Mouse (Mus musculus): ENCODE measurements at regions not wholly inside any gene's neighbourhood (a gene's known extent, or its start where the extent isn't known, plus 50 kb on each side); places are given as distances from the start of the nearest gene placed in this dataset.
A peak's percentile ranks its signal among the peaks of the same experiment; 100 is the strongest.

DNA sequence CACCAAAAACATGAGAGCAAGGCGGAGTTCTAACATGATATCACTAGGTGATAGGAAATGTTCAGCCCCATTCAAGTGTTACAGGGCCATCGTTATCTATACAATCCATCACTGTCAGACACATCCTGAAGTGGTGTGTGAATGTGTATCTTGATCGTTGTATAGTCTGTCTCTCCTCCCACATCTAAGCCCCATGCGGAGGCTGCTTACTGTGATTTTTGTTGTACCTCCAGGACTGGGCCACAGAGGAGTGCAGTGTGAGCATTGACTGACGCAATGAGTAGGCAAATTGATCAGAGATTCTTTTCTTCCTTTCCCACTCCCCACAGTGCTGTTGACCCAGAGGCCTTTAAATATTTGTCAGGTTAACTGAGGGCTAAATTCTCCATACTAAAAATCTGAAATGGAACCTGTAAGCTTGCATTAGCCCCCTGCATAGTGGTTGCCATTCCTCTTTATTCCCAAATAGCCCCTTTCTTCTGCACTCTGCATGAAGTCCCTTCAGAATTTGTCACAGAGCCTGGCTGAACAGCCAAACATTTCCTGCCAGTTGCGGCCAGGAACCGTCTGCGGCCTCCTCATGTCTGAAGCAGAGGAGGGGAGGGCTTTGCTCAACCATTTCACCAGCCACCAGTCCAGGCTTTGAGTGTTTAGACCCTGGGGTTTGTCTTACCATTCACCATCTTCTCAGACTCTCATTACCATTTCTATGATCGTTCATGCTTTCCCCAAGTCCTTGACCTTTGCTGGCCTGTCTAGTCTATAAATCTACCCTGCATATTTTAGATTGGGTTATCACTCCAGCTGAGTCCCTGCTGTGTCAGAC lies 119.3 kb downstream of the Ttc8 start:
- Histone ChIP-seq H3K27me3 (ENCODE audit: poor library complexity, severe bottlenecking) (peaks cover 96% of the 10 kb centered on the region), H3K9me3 (no peaks in the 10 kb centered on the region), H3K36me3 (replicated peaks) (no peaks in the 10 kb centered on the region), H3K4me3 (no peak overlapping the region), H3K4me1 (peaks cover 10% of the 10 kb centered on the region), H3K27ac (no peak overlapping the region)
- 48% methylated on average over 9 of the region's 9 CpGs for WGBS
- peak; percentile 31 for DNase-seq (ENCODE audit: extremely low spot score, low spot score)

DNA sequence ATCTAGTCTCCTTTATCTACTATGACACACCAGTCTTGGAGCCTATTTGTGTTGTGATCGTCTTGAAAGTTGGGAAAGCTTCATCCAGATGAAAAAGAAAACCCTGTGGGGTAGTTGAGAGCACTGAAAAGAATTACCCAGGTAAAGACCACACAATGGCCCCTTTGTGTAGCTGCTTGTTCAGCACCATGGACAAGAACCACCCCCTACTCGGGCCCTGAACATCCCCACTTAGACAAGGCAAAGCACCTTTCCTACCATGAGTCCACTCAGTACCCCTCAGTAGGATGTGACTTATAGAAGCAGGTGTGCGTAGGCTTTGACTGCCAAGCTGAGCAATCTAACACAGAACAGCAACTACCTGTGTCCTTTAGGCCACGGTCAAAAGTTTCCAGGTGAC lies 121.2 kb downstream of the Ttc8 start:
- DNase-seq (ENCODE audit: extremely low spot score, low spot score), result no peak
- Histone ChIP-seq H3K9me3 (no peaks in the 10 kb centered on the region), H3K27me3 (ENCODE audit: poor library complexity, severe bottlenecking) (peaks cover 95% of the 10 kb centered on the region), H3K4me3 (no peak overlapping the region), H3K36me3 (replicated peaks) (no peaks in the 10 kb centered on the region), H3K4me1 (peaks cover 10% of the 10 kb centered on the region), H3K27ac (no peak overlapping the region)
- WGBS, result 50% methylated on average over 4 of the region's 4 CpGs

DNA sequence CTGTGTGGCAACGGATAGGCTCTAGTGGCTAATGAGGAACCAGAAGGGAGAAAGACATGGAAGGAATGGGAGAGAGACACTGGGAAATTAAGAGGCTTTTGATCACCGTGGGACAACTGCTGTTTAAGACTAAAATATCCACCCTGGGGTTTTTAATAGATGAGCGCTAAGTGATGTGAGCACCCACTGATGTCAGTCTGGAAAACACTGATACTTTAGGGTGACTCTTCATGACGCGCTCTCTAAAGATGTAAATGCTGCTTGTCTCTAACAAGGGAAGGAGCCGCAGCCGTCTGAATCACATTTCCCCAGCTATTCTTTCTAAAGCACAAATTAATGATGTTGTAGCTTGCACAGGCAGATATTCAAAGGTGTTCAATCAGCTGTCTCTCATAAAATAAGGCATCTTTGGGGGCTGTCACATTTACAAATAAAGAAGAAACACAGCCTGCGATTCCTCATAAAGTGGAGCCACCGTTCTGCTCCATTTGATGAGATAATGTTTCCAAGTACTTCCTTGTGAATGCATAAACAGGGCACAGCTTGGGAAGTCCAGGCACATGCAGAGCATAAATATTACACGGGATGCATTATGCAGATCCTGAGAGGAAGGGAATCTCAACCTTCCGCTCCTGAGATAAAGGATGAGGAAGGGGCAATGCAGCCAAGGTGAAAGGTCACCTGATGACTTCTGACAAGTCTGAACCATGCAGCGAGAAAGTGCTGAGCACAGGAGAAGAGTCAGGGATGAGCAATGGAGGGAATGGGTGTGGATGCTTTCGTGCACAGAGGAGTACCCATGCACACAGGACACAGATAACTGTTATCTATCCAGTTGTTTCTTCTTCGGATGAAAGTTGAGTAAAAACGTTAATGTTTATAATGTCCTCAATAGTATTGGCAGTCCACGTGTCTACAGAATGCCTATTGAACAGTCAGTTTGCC lies 122.8 kb downstream of the Ttc8 start:
- WGBS, result 90% methylated on average over 16 of the region's 16 CpGs
- Histone ChIP-seq H3K27me3 (ENCODE audit: poor library complexity, severe bottlenecking) (peaks cover 92% of the 10 kb centered on the region), H3K27ac (no peak overlapping the region)

DNA sequence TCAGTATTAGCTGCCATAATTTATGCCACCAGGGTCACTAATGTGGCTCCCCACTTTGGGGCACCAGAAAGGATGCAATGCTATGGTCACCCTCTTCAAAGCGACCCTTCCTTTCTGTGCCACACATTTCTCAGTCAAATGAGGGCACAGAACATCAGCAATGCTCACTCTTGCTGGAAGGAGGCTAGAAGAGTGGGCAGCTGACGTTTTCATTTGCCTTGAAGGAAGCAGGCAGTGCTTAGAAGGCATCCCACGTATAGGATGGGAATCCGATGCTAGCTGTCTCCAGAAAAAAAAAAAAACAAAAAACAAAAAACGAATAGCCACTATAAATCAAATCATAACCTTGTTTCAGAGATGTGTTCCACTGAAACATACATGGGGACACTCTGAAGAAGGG lies 124.1 kb downstream of the Ttc8 start:
- Histone ChIP-seq H3K36me3 (replicated peaks) (no peaks in the 10 kb centered on the region), H3K9me3 (no peaks in the 10 kb centered on the region), H3K4me3 (no peak overlapping the region), H3K27me3 (ENCODE audit: poor library complexity, severe bottlenecking) (peaks cover 82% of the 10 kb centered on the region), H3K4me1 (peaks cover 7% of the 10 kb centered on the region), H3K27ac (no peak overlapping the region)
- DNase-seq (ENCODE audit: extremely low spot score, low spot score), result no peak
- 78% methylated on average over 5 of the region's 5 CpGs for WGBS

More for the DNA sequence above, 122.8 kb downstream of the Ttc8 start:
- H3K4me3 ChIP-seq, result no peak overlapping the region
- H3K36me3 ChIP-seq (replicated peaks), result no peaks in the 10 kb centered on the region
- H3K9me3 ChIP-seq, result no peaks in the 10 kb centered on the region
- DNase-seq (ENCODE audit: extremely low spot score, low spot score), result no peak
- H3K4me1 ChIP-seq, result peaks cover 10% of the 10 kb centered on the region

DNA sequence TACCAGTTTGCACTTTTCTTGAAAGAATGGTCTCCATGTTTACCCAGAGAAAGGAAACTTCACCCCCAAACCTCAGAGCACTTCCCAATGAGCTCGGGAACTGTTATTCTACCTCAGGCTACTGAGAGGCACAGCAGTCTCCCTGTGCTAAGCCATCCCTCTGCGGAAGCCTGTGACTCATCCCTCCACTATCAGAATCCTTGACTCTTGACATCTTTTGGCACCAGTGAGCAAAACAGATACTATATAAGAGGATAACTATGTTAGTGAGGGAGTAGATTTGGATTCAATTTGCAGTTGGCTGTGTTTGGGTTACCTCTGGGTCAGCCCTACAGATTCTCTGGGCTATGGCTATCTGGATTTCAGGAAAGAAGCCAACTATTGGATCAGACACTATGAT lies 130.1 kb downstream of the Ttc8 start:
- Histone ChIP-seq H3K27ac (no peak overlapping the region), H3K4me3 (no peak overlapping the region), H3K36me3 (replicated peaks) (no peaks in the 10 kb centered on the region), H3K9me3 (no peaks in the 10 kb centered on the region), H3K4me1 (no peaks in the 10 kb centered on the region), H3K27me3 (ENCODE audit: poor library complexity, severe bottlenecking) (peaks cover 46% of the 10 kb centered on the region)
- WGBS, result 76% methylated on average over 2 of the region's 2 CpGs
- no peak for DNase-seq (ENCODE audit: extremely low spot score, low spot score)

DNA sequence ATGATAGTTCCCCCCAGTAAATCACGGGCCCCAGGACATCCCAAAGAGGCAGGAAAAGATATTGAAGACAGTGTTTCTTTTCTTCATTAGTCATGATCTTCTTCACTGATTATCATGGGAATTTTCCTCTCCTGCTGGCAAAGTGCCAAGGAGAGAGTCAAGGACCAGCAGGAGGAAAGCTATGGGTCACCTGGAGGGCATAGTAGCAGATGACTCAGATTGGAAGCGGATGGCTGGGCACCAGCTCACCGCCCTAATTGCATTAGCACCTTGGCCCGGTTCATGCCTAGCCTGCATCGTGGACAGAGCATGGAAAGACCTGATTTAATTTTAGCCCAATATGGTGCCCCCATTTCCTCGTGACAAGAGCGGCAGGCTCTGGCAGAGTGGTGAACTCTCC lies 132.2 kb downstream of the Ttc8 start:
- Histone ChIP-seq H3K27ac (no peak overlapping the region), H3K4me3 (no peak overlapping the region), H3K36me3 (replicated peaks) (no peaks in the 10 kb centered on the region), H3K27me3 (ENCODE audit: poor library complexity, severe bottlenecking) (peaks cover 28% of the 10 kb centered on the region), H3K4me1 (no peaks in the 10 kb centered on the region), H3K9me3 (no peaks in the 10 kb centered on the region)
- DNase-seq (ENCODE audit: extremely low spot score, low spot score), result no peak
- 92% methylated on average over 7 of the region's 7 CpGs for WGBS

DNA sequence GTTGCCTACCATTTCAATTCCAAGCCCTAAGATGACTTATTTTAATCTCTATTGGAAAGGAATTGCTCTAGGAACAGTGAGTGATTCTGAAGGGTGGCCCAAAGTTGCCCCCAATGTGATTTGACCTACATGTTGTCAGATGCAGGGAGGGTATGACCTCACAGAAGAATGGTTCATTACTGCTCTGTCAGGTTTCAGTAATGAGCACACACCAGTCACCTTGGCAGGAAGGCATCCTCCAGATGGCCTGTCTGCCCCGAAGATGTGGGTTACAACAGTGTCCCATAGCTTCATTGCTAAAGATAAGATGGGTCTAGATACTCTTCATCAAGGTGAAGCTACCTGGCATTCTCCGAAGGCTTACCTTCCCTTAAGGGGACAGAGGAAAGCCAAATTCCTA lies 137.1 kb downstream of the Ttc8 start:
- peaks cover 3% of the 10 kb centered on the region; the same call in 1 of the 2 replicates for H3K4me1 ChIP-seq
- H3K27me3 ChIP-seq (ENCODE audit: poor library complexity, severe bottlenecking), result peaks cover 4% of the 10 kb centered on the region; the same call in 1 of the 2 replicates
- no peak for DNase-seq (ENCODE audit: extremely low spot score, low spot score)
- WGBS, result 95% methylated on average over 2 of the region's 2 CpGs
- no peaks in the 10 kb centered on the region for H3K36me3 ChIP-seq (replicated peaks)
- H3K27ac ChIP-seq, result no peak overlapping the region
- H3K9me3 ChIP-seq, result no peaks in the 10 kb centered on the region
- no peak overlapping the region for H3K4me3 ChIP-seq

DNA sequence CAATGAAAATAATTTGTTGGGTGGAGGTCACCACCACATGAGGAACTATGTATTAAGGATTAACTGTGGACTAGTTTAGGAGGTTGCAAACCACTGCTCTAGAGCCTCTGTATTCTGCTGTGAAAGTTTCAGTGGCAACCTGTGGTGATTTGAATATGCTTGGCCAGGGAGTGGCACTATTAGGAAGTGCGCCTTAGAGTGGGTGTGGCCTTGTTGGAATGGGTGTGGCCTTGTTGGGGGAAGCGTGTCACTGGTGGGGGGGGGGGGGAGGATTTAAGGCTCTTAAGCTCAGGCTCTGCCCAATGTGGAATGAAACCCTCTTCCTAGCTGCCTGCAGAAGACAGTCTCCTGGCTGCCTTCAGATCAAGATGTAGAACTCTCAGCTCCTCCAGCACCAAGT lies 138.5 kb downstream of the Ttc8 start:
- Histone ChIP-seq H3K27me3 (ENCODE audit: poor library complexity, severe bottlenecking) (no peaks in the 10 kb centered on the region), H3K4me3 (no peak overlapping the region), H3K27ac (no peak overlapping the region), H3K36me3 (replicated peaks) (no peaks in the 10 kb centered on the region), H3K9me3 (no peaks in the 10 kb centered on the region), H3K4me1 (peaks cover 12% of the 10 kb centered on the region)
- 66% methylated on average over 2 of the region's 2 CpGs for whole genome bisulfite sequencing
- no peak for DNase-seq (ENCODE audit: extremely low spot score, low spot score)

DNA sequence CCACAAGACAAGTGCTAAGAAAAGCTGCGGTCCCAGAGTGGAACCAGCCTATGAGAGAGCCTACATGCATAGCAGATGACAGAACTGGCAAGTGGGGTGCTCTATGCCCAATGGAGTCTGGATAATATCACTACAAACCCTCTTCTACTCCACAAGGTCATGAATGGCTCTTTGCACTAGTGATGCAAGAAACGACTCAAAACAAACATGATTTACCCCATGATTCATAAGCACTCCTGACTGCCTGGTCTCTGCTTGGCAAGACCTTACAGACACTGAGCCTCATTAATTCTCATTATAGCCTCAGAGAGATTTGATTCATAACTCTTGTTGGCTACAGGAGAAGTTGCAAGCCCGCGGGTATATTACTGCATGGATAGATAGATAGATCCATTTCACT lies 139.1 kb downstream of the Ttc8 start:
- H3K9me3 ChIP-seq, result no peaks in the 10 kb centered on the region
- no peaks in the 10 kb centered on the region for H3K27me3 ChIP-seq (ENCODE audit: poor library complexity, severe bottlenecking)
- peaks cover 12% of the 10 kb centered on the region for H3K4me1 ChIP-seq
- H3K36me3 ChIP-seq (replicated peaks), result no peaks in the 10 kb centered on the region
- no peak for DNase-seq (ENCODE audit: extremely low spot score, low spot score)
- no peak overlapping the region for H3K4me3 ChIP-seq
- WGBS, result 94% methylated on average over 4 of the region's 4 CpGs
- H3K27ac ChIP-seq, result no peak overlapping the region

DNA sequence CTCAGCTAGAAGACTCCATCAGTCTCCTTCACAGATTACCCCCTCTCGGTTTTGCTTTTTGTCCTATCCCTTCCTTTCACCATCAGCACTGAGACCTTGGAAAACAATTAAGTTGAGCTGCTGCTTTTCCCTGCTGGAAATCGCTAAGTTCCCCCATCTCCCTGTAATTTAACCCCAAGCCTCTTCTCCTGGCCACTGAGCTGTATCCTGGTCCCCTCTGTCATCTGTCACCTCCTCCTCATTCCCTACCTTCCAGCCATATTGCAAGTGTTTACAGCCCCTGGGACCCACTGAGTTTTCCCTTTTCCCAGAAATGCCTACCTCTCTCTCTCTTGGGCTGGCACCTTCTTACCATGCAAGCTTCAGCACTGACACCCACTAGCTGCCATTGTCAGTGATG lies 140.3 kb downstream of the Ttc8 start:
- 44% methylated on average over 2 of the region's 2 CpGs for WGBS
- H3K9me3 ChIP-seq, result no peaks in the 10 kb centered on the region
- H3K27ac ChIP-seq, result no peak overlapping the region
- no peaks in the 10 kb centered on the region for H3K36me3 ChIP-seq (replicated peaks)
- H3K4me1 ChIP-seq, result peaks cover 12% of the 10 kb centered on the region
- no peaks in the 10 kb centered on the region for H3K27me3 ChIP-seq (ENCODE audit: poor library complexity, severe bottlenecking)
- no peak for DNase-seq (ENCODE audit: extremely low spot score, low spot score)
- H3K4me3 ChIP-seq, result no peak overlapping the region

DNA sequence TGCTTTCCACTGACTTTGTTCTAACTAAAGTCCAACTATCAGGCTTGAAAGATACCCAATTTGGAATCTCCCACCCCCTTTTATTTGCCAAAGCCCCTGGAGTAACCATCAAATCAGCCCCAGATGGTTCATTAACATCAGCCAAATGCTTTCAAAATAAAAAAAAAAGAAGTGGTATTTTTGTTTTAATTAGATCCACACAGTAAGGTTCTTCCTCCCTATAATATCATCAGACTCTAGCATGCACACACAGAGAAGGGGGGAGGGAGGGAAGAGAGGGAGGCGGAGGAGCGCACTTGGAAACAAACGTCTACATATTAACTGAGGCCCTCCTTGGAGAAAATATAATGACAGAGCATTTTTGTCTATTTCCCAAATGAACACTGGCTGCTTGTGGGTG lies 143.1 kb downstream of the Ttc8 start:
- Histone ChIP-seq H3K36me3 (replicated peaks) (no peaks in the 10 kb centered on the region), H3K27ac (no peak overlapping the region), H3K4me3 (no peak overlapping the region)

DNA sequence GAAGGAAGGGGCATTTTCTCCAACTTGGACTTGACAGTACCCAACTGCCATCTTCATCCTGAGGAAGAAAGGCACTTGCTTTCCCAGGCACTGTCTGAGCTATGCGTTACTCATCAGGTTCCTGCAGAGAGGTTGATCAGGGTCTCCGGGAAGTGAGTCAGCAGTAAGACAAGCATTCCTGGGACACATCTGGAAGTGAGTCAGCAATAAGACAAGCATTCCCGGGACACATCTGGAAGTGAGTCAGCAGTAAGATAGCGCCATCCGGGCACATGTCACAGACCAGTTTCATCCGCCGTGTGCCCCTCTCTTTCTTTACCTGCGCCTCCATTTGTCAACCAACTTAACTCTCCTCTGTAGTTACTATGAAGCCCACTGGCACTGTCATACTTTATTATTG lies 143.5 kb downstream of the Ttc8 start:
- Histone ChIP-seq H3K27me3 (ENCODE audit: poor library complexity, severe bottlenecking) (no peaks in the 10 kb centered on the region), H3K27ac (no peak overlapping the region), H3K4me1 (peaks cover 16% of the 10 kb centered on the region), H3K36me3 (replicated peaks) (no peaks in the 10 kb centered on the region), H3K9me3 (no peaks in the 10 kb centered on the region), H3K4me3 (no peak overlapping the region)
- WGBS, result 89% methylated on average over 8 of the region's 8 CpGs
- DNase-seq (ENCODE audit: extremely low spot score, low spot score), result no peak

More for the DNA sequence above, 143.1 kb downstream of the Ttc8 start:
- no peaks in the 10 kb centered on the region for H3K27me3 ChIP-seq (ENCODE audit: poor library complexity, severe bottlenecking)
- H3K9me3 ChIP-seq, result no peaks in the 10 kb centered on the region
- H3K4me1 ChIP-seq, result peaks cover 16% of the 10 kb centered on the region
- 80% methylated on average over 3 of the region's 3 CpGs for WGBS
- DNase-seq (ENCODE audit: extremely low spot score, low spot score), result no peak

DNA sequence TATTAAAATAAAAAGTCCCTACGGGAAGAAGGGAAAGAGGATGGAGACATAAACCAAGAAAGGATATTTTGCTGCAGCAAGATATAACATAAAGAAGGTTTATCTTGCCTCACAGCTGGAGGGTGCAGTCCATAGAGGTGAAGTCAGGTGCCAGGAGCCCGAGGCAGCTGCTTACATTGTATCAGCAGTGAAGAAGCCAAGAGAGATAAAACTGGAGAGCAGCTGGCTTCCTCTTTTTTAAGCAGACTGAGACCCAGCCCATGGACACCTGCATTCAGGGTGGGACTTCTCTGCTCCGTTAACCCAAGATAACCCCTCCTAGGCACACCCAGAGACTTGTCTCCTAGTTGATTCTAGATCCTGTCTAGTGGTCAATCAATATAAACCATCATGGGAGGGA lies 147.6 kb downstream of the Ttc8 start:
- WGBS, result 77% methylated on average over 3 of the region's 3 CpGs
- H3K4me1 ChIP-seq, result peaks cover 36% of the 10 kb centered on the region
- no peak overlapping the region for H3K4me3 ChIP-seq
- DNase-seq (ENCODE audit: extremely low spot score, low spot score), result no peak
- no peaks in the 10 kb centered on the region for H3K36me3 ChIP-seq (replicated peaks)
- H3K27ac ChIP-seq, result no peak overlapping the region
- no peaks in the 10 kb centered on the region for H3K9me3 ChIP-seq
- H3K27me3 ChIP-seq (ENCODE audit: poor library complexity, severe bottlenecking), result no peaks in the 10 kb centered on the region
